Mouse (Mus musculus) urinary bladder, adult 2 months (tissue): Measurements from ENCODE around the gene Nsrp1. TPM values are rescaled to one million over a fixed set of nuclear protein-coding genes. Genes with fewer than 3 reads are reported as not detected.

ENCODE experiments used
- DNase-seq: peaks from one replicate; pipeline ENCODE4 v3.0.0; 2022; ENCODE audit warnings: low spot score
- polyA plus RNA-seq: library from polyadenylated mRNA; depleted of rRNA; stranded (reverse); fragments of >200 nt; gene quantifications from 2 replicates; pipeline ENCODE4 v1.2.3, GENCODE M21; 2012

Gene Nsrp1
- polyA plus RNA-seq, 1 experiment = 6.6 TPM

DNA sequence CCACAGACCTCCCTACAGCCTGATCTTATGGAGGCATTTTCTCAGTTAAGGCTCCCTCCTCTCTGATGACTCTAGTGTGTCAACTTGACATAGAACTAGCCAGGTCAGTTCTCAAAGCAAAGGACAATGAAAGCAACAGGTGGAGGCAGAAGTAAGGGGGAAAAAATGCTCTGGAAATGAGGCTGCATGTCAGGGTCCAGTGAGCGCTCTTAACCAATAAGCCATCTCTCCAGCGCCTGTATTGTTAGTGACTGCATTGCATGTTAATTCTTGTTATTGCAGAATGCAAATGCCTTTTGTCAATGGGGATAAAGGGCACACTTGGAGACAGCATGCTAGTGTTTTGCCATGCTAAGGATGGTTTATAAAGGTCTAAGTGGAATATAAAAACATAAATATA is 35.4 kb downstream of the Nsrp1 start:
- no peak for DNase-seq

DNA sequence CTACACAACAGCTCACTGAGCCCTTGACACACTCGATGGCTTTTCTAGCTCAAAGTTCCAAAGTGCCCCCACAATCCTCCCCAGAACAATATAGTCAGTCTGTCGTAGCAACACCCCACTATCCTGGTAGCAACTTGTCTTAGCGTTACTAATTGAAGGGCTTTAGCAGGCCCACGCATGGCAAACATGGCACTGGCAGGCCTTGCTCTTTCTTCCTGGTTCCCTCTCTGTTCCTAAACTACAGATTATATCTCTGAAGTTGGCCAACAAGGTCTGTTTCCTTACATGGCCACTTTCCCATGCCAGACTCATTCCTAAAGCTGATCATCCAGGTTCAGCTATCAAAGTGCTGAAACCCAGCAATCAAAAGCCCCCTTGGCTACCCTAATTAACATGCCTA is 36.3 kb downstream of the Nsrp1 start:
- no peak for DNase-seq

DNA sequence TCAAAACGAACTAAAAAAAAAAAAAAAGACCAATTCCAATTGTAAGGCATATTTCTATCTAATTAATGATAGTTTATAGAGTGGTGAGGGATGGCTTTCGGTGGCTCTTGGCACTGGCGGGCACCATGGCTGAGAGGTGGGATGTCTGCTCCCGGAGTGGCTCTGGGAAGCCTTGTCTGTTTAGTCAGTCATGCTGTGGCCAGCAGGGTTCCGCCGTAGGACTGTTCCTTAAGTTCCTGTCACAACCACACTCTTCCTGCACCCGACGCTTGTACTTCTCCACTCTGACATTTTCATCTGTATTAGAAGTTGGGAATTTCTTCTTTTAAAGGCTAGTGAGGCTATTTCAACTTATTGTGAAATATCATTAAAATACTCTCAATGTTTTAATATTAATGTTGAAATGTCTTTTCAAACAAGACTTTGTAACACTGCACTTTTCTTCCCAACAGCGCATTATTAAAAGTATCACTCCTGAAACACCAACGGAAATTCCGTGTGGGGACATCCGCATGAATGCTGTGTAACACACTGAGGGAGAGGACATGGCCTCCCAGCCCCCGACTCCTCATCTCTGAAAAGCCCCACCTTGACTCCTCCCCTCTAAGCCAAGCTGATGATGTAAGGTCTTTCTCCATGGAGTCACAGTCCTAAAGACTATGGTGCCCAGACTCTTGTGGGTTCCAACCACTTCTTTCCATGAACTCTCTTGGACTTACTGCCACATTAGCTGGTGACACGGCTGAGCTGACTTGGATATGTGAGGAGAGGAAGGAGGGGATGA is 46.9 kb downstream of the Nsrp1 start:
- DNase-seq = no peak

DNA sequence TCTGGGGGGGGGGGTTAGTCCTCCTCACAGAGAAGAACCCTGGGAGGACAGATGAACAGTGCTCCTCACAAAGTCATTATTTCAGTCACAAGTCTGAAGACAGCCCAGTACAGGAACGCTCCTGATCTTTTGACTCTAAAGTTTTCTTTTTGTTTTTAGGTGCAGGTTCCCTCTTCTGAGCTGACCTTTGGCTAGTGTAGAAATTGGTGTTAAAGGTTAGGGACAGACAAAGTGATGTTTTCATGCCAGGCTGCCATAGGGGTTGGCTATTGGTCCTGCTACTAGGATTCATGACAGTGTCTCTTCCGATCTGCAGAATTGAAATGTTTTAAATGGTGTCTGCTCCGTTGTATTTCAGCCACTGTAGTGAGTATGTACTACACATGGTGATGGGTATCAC is 50.1 kb downstream of the Nsrp1 start:
- DNase-seq = no peak

DNA sequence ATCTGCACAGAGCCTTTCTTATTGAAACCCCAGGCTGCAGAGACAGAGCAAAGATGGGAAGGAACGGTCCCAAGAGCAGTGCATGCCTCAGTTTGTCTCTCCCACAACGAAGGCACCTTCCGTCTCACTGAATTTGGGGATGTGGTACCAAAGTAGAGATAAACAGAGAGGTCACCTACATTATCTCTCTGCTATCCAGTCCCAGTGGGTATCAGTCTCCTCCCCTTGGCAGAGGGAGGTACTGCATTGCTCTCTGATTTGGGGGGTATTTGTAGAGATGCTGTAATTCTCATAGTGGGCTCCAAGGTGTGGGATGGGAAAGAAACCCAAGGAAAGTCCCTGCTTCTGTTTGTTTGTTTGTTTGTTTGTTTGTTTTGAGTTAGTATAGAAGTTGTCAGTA is 51.7 kb downstream of the Nsrp1 start:
- no peak for DNase-seq

DNA sequence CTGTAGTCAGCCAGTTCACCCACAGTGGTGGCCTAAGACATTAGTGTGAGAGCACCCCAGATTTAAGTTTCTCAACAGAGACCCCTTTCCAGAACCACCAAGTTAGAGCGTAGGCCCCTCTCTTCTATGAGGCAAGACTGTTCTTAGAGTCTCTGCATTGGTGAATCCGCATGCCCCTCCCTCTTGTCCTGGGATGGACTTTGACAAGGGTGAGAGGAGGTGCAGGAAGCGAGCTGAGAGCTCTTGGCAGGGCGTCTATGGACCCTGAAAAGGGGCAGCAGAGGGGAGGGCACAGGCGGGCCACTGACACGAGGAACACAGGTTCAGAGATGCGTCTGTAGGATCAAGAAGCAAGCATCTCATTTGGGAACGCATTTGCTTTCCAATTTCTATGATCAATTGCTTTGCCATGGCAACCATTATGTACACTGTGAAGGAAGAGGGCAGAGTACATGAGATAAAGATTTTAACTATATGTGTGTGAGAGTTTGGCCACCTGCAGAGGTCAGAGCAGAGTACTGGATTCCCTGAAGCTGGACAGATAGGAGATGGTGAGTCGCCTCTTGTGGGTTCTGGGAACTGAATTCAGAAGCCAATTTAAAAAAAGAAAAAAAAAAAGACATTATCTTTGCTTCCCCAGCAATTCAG is 56.4 kb downstream of the Nsrp1 start:
- DNase-seq = no peak

- no peak for DNase-seq
Measured at GRCm38 (mm10) chr11:77019539-77019938, 58.7 kb downstream of the Nsrp1 start.

GRCm38 (mm10) chr11:77018046-77018445 is 60.2 kb downstream of the Nsrp1 start:
- DNase-seq = no peak

GRCm38 (mm10) chr11:77010762-77011475 is 67.3 kb downstream of the Nsrp1 start:
- DNase-seq = no peak

DNA sequence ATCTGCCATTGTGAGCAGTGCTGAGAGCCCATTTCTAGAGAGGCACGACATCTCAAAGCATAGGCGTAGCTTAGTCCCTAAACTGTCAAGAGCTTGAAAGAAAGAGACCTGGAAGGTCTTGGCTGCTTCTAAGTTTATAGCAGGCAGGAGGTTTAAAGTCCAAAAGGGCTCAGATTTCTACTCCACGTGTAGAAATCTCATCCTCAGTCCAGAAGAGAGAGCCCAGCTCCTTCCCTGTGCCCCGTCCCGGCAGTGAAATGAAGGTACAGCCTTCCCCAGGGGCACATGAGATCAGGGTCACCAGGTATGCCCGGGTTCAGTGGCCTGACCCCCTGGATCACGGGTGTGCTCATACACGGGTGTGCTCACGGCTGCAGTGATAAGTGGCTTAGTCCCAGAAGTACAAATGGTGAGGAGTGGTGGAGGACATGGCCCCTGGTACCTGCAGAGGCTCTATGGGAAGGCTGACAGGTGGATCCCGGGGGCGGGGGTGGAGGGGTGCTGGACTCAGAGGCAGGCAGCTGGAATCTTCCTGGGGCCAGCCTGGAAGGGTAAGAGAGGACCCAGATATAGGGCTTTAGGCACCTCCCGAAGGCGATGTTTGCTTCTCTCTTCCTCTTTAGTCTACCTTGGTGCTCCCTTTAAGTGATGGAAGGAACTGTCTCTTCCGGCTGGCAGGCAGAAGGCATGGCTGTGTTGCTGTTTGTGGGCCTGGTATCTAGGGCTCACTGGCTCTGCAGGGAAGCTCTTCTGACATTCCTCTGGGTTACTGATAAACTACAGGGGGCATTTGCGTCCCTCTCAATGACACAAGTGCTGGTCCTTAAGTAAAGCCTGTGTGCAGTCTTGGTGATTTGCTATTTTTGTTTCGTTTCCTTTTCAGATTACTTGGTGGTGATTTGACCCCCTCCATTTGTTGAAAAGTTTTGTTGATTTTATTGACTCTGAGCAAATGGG is 68.9 kb downstream of the Nsrp1 start:
- DNase-seq = no peak

- no peak for DNase-seq
Measured at GRCm38 (mm10) chr11:77006616-77007015, 71.6 kb downstream of the Nsrp1 start.

DNA sequence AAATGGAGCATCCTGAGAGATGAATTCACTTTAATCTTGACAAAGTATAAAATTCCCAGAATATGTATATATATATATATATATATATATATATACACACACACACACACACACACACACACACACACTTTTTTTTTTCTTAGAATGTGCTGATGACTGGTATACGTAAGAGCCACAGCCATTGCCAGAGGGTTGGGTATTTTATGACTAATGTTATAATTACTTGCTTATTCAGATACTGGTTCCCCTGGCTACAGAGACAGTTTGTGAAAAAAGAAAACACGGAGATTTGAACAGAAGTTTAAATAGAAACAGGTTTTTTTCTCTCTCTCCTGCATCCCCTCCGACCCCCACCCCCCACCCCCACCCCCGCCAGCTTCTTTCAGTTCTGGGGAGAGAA is 72.4 kb downstream of the Nsrp1 start:
- no peak for DNase-seq

DNA sequence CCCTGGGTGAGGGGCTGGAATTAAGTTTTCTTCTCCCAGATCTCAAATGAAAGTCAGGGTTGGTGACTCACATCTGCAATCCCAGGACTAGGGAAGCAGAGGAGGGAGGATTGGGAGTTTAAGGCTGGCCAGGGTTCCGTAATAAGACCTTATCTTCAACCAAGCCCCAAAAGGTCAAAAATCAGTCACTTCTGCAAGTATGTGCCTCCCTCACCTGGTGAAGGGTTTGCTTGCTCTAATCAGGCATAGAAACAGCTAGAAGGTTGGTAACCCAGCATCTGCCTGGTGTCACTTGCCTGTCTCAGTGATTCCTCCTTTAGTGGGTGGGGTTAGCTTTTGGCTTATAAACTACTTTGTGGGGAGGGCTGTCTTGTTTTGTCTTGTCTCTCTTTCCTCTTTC is 75.9 kb downstream of the Nsrp1 start:
- DNase-seq = no peak

DNA sequence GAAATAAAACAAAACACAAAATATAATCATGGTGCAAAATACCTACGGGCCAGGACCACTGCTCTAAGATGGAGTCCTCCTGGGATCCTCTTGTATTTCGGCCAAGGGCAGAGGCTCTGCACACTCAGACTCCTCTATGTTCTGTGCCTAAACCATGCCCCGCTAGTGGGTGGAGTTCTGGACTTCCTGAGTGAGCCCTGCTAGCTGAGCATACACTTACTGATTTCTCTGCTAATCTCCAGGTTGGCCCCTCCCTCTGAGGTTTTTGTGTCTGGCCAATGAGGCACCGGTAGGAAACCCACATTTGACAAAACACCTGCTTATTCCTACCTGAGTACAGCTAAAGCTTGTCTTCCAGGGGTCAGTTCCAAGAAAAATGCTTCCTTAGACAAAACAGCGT is 77.5 kb downstream of the Nsrp1 start:
- no peak for DNase-seq

DNA sequence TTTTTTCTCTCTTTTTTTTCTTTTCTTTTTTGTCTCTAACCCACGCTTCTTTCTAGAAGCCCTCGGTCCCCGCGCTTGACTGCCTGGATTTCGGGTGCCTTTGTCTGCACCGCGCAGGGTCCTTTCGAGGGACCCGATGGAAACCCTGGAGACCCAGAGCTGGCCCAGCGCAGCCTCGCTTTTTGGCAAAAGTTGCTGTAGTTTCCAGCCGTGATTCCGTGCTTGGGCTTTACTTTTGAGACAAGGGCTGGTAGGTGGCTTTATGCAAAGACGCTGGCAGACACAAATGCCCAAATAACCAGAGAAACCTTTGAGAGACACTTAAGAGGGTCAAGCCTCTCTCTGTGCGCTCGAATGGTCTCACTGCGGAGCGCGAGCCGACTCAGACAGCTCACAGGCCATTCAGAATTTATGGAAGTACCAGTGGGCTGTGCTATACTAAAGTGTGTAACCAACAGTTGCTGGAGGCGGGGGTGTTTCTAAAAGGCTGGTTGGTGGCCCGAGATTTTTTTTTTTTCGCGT is 79.5 kb downstream of the Nsrp1 start:
- no peak for DNase-seq

DNA sequence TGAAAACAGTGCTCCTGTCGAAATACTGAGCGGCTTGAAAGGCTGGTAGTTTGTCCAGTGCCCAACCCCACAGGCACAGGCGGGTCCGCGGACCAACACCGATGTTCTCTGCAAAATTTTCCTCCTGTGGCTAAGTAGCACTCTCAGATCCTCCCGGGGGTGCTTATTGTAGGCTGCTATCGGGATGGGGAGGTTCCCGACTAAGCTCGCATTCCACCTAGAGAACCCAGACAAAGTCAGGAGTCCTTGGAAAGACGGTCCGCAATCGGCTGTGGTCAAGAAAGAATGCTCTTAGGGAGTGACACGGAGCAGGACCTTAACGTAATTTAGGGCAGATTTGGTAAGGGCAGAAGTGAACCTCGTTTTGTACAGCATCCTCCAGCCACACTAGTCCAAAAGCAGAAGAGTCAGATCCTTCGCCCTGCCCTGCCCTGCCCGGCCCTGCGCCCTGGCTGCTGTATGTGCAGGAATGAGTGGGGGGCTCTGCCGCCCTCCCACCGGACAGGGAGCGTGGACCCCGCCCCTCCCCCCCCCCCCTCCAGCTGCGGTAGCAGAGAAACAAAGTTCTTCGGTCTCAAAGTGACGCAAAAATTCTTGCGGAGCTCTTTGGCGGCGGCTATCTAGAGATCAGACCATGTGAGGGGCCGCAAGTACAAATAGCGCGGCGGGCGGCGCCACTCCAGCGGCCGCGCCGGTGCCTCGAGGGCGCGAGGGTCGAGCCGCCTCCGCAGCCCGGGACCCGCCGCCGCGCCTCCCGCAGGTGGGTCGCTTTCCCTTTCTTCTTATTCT is 80.1 kb downstream of the Nsrp1 start, which contains the start of gene Slc6a4:
Gene Slc6a4 (plus strand): TSS at position 688 of the 789 bp plus-strand sequence.
- no peak for DNase-seq

GRCm38 (mm10) chr11:76997305-76997704 is 80.9 kb downstream of the Nsrp1 start:
- DNase-seq = peak; percentile 64

DNA sequence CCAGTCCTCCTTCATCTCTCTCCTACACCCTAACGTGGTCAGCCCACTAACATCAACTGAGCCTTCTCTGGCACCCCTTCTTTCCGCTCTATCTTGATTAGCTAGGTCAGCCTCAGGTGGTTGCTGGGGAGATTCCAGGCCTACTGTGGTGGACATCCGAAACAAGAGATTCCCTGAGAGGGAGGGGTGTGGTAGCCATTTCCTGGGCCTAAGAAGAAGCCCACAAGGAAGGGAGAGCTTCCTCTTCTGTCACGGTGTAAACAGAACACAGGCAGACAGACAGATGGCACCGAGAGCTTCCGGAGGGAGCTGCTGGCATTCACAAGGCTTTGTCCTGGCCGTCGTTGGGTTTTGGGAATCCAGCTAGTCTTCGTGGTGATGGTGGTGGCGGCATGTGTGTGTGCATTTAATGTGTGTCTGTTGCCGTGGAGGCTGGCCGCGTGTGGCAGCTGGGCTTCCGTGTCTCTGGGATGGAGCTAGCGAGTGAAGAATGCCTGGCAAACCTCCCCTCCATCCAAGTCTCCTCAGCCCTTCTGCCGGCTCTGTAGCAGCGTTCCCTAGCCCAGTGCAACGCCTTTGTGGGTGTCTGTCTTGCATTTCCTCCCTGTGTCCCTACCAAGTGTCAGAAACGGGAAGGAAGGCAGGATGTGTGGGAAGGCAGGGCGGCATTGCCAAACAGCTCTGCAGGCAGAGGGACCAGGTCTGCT is 82.1 kb downstream of the Nsrp1 start:
- no peak for DNase-seq
